In the genomic region with DNA sequence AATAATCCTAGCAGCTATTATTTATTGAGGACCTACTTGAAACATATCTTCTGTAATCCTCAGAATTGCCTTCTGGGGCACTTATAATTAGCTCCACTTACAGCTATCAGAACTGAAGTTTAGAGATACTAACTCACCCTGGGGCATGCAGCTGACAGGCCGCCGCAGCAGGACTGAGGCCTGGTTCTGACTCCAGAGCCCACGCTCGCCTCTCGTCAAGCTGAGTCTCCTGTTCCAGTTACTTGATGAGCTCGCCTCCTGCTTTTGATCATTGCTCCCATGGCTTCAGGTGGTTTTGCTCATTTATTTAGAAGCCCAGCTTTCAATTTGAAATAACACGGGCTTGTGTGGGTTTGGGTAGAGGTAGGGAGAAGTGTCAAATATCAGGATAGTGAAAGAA, we compare ENCODE assay signal across 23 mouse cellular contexts.
A peak's percentile ranks its signal among the peaks of the same experiment; 100 is the strongest.
DNase-seq lines count a peak whose midpoint lies in the region; ATAC-seq lines count a peak whose summit lies in the region.
"Had no signal": no experiment of that assay in that cellular context is flagged by ENCODE, and none has a peak within 500 bp of the region (broad histone marks: within the 10 kb centered on the region; RNA-seq: fewer than 3 reads in every experiment).

No protein-coding gene starts in this region.

- no peak for ATAC-seq in heart, embryonic 14.5 days (ENCODE audit: insufficient number of reproducible peaks, insufficient read depth, low FRiP score, low read depth)
- ATAC-seq in midbrain, embryonic 15.5 days (replicated peaks) = no peak
- no peak for ATAC-seq in midbrain, embryonic 13.5 days

- H3K4me3 ChIP-seq in heart, embryonic 14.5 days (ENCODE audit: control insufficient read depth in 1 of 2, insufficient read depth in 1 of 2, low read depth in 1 of 2, low read length in 2 of 2) = no peak overlapping the region
- no peak overlapping the region for H3K4me3 ChIP-seq in midbrain, embryonic 15.5 days
- H3K4me3 ChIP-seq in midbrain, embryonic 13.5 days (replicated peaks) = no peak overlapping the region
- H3K4me3 ChIP-seq: erythroblast, embryonic 14.5 days; forebrain, embryonic 12.5 days; hindbrain, embryonic 15.5 days; layer of hippocampus, adult 2 months; limb, embryonic 15.5 days; stomach, embryonic 15.5 days had no signal

- H3K9ac ChIP-seq in heart, embryonic 14.5 days (ENCODE audit: low read length) = no peak overlapping the region
- H3K9ac ChIP-seq in midbrain, embryonic 15.5 days = no peak overlapping the region
- no peak overlapping the region for H3K9ac ChIP-seq in midbrain, embryonic 13.5 days (replicated peaks)
- H3K9ac ChIP-seq: forebrain, embryonic 12.5 days; hindbrain, embryonic 15.5 days; limb, embryonic 15.5 days; liver, embryonic 14.5 days; lung, embryonic 14.5 days; stomach, embryonic 15.5 days had no signal

- peaks cover 12 to 24% of the 10 kb centered on the region in 2 experiments for H3K4me1 ChIP-seq in heart, embryonic 14.5 days (ENCODE audit: control insufficient read depth in 2 of 2, insufficient read depth in 2 of 2, low read length in 2 of 2)
- H3K4me1 ChIP-seq in midbrain, embryonic 15.5 days = peaks cover 12% of the 10 kb centered on the region
- peaks cover 11% of the 10 kb centered on the region for H3K4me1 ChIP-seq in midbrain, embryonic 13.5 days (replicated peaks)
- H3K4me1 ChIP-seq: stomach, embryonic 15.5 days had no signal

- no peaks in the 10 kb centered on the region for H3K27me3 ChIP-seq in heart, embryonic 14.5 days (ENCODE audit: control insufficient read depth, insufficient read depth, low read length)
- no peaks in the 10 kb centered on the region for H3K27me3 ChIP-seq in midbrain, embryonic 15.5 days (replicated peaks)
- H3K27me3 ChIP-seq in midbrain, embryonic 13.5 days = no peaks in the 10 kb centered on the region
- H3K27me3 ChIP-seq: forebrain, embryonic 12.5 days; hindbrain, embryonic 15.5 days; stomach, embryonic 15.5 days had no signal

- no peaks in the 10 kb centered on the region for H3K9me3 ChIP-seq in heart, embryonic 14.5 days (ENCODE audit: control insufficient read depth, low read length)
- H3K9me3 ChIP-seq in midbrain, embryonic 15.5 days = no peaks in the 10 kb centered on the region
- no peaks in the 10 kb centered on the region for H3K9me3 ChIP-seq in midbrain, embryonic 13.5 days
- H3K9me3 ChIP-seq: forebrain, embryonic 12.5 days; hindbrain, embryonic 15.5 days; limb, embryonic 15.5 days; stomach, embryonic 15.5 days had no signal

- H3K36me3 ChIP-seq in heart, embryonic 14.5 days (ENCODE audit: control insufficient read depth, insufficient read depth, low read length) = no peaks in the 10 kb centered on the region
- no peaks in the 10 kb centered on the region for H3K36me3 ChIP-seq in midbrain, embryonic 15.5 days (replicated peaks)
- no peaks in the 10 kb centered on the region for H3K36me3 ChIP-seq in midbrain, embryonic 13.5 days
- H3K36me3 ChIP-seq: forebrain, embryonic 12.5 days; hindbrain, embryonic 15.5 days; limb, embryonic 15.5 days; stomach, embryonic 15.5 days had no signal

- WGBS in heart, embryonic 14.5 days = 34% methylated on average over 7 of the region's 7 CpGs
- 54% methylated on average over 7 of the region's 7 CpGs for WGBS in midbrain, embryonic 15.5 days
- WGBS in midbrain, embryonic 13.5 days = 66% methylated on average over 7 of the region's 7 CpGs

- H3K27ac ChIP-seq in heart, embryonic 14.5 days (replicated peaks in 1 of 2; ENCODE audit: control insufficient read depth in 1 of 2, insufficient read depth in 1 of 2, low read depth in 2 of 2, low read length in 2 of 2) = peak overlapping the region; percentile 29 to 55; a peak in 2 of 4 replicates
- peak overlapping the region; percentile 31; the same call in 1 of the 2 replicates for H3K27ac ChIP-seq in midbrain, embryonic 15.5 days
- no peak overlapping the region for H3K27ac ChIP-seq in midbrain, embryonic 13.5 days
- H3K27ac ChIP-seq: forebrain, embryonic 12.5 days; hindbrain, embryonic 15.5 days; layer of hippocampus, adult 2 months; limb, embryonic 15.5 days; liver, embryonic 14.5 days; stomach, embryonic 15.5 days had no signal

- peak; percentile 31 for DNase-seq in embryo, embryonic 10.5 days (ENCODE audit: low spot score)
- DNase-seq in embryo, embryonic 10 days (ENCODE audit: low spot score) = no peak
- DNase-seq in heart, adult 9 months (ENCODE audit: low spot score in 2 of 2) = no peak
- peak; percentile 3 for DNase-seq in yolk sac, embryonic 10.5 days (ENCODE audit: low spot score)
- DNase-seq in Muller cell, postnatal 12 days (ENCODE audit: inconsistent ontology term) = no peak
- DNase-seq: adrenal gland, postnatal 36 days; cerebellum, adult 18-20 months; cerebellum, postnatal 14 days; kidney, adult 9 months; kidney, postnatal 25 days; layer of hippocampus, postnatal 36 days; lung, embryonic 14.5 days; thymus, postnatal 25 days had no signal

- no peak overlapping the region for H3K4me2 ChIP-seq in heart, embryonic 14.5 days (ENCODE audit: low read length)
- H3K4me2 ChIP-seq in midbrain, embryonic 15.5 days = no peak overlapping the region
- no peak overlapping the region for H3K4me2 ChIP-seq in midbrain, embryonic 13.5 days (replicated peaks)
- H3K4me2 ChIP-seq: forebrain, embryonic 12.5 days; hindbrain, embryonic 15.5 days; limb, embryonic 15.5 days; lung, embryonic 14.5 days; stomach, embryonic 15.5 days had no signal

Comparison
In these comparisons a context has a peak if more than half of its experiments do, and no peak if none do; other contexts are left out.
1. DNase-seq: peak in embryo, embryonic 10.5 days (single experiment) and yolk sac, embryonic 10.5 days (single experiment); none in embryo, embryonic 10 days (single experiment), heart, adult 9 months (0 of 2) and Muller cell, postnatal 12 days (single experiment).